Mouse (Mus musculus): ENCODE measurements around the gene Snapc4.
A peak's percentile ranks its signal among the peaks of the same experiment; 100 is the strongest.
"Not testable (repeated sequence)": the region's sequence is repeated elsewhere in the genome, so short reads cannot be mapped to it uniquely, and the experiment has no call there.

Gene Snapc4

DNA sequence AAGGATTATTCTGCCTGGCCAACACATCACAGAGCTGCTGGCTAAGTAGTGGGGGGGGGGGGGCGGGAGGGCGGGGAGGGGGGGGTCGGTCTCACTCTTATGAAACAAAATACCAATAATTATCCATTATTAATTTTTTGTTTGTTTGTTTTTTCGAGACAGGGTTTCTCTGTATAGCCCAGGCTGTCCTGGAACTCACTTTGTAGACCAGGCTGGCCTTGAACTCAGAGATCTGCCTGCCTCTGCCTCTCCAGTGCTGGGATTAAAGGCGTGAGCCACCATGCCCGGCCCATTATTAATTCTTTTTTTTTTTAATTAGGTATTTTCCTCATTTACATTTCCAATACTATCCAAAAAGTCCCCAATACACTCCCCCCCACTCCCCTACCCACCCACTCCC is 418 bp upstream of the Snapc4 start:
- not testable (repeated sequence) for DNase-seq (ENCODE audit: low read depth, low spot score)

DNA sequence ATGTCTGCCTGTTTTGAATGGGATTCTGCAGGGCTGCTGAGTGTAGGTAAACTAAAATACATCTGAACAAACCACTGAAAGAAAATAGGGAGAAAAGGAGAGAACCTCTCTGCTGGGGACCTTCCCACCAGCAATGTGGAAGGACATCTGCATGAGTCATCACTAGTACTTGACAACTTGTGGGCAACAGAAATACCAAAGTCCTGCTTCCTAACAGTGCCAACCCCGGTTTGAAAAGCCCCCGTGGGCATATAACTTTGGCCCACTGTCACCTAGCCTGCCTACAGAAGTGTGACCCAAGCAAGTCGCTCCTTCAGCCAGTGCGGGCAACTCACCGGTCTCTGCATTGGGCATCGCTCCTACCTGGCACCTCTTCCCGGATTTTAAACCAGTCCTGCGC is 8.1 kb downstream of the Snapc4 start:
- no peak for DNase-seq (ENCODE audit: low read depth, low spot score)

DNA sequence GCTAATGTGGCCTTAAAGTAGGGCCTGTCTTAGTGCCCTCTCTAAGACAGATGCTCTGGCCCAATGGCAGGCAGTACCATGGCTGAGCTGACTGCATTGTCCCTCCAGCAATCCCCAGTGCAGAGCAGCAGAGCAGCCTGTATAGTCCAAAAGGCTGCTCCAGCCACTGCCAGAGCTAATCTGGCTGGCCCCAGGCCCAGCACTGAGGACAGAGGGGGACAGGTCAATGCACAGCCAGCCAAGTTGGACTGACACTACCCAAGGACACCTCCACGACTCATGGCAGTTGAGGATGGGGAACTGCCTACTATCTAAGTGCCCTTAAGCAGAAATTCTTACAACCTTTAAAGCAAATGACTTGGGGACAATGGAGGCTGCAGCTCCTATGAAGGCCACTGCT is 11.9 kb downstream of the Snapc4 start:
- no peak for DNase-seq (ENCODE audit: low read depth, low spot score)

DNA sequence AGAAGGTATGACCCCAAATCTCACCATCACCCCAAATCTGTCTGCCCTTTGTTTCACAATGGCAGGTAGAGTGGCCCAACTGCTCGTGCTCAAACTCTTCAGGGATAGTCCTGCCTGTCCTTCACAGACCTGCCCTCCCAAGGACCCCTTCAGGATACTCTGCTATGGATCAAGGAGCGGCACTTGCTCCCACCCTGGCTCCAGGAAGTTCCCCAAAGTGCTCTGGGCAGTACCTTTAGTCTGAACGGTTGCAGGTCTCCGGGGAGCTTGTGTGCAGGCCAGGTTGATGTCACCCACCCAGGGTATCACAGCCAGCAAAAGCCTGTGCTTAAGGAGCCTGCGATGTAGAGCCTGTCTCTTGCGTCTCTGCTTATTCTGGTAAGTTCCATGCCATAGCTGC is 12.5 kb downstream of the Snapc4 start:
- no peak for DNase-seq (ENCODE audit: low read depth, low spot score)

DNA sequence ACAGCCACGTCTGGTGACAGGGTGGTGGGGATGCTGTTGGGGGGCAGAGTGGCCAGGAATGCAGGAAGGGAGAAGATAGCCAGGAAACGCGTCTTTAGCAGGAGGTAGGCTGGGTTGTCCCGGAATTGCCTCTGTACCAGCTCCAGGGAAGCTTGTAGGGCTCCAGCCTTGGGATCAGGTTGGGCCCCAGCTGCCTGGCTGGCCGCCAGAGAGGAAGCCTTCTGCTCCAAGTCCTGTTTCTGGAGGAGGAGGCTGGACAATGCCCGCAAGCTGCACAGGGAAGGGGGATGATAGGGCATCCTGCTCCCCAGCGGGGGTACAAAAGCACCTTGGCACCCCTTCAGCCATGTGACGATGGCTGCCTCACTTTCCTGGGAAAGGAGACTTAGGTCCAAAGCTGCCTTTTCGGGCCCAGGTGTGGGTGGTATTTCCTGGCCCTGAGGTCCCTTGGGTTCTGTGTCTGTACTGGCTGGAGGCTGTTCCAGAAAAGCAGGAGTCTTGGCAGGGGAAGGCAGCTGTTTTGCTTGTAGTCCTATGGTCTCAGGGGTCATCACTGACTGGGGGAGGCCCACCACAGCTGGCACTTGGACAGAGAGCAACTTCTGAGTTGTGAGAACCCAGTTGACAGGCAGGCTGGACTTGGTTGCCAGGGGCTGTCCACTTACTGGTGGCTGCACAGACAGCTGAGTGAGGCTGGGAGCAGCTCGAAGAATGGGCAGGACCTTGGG is 15.6 kb downstream of the Snapc4 start:
- no peak for DNase-seq (ENCODE audit: low read depth, low spot score)

DNA sequence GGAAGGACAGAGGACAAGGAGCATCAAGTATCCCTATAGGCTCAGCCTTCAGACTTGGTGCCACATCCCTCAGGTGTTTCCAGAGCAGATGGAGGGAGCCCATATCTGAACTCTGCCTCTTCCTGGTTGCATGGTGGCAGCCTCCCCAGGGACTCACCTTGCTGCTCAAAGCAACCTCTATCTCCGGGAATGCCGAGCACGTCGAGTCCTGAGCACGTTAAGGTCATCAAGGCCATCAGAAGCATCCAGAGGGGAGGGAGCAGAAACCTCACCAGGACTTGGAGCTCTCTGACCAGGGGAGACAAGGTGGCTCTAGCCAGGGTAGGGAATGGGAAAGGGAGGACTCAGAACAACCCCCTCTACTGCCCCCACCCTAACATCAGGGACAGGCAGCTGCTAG is 17.0 kb downstream of the Snapc4 start:
- DNase-seq (ENCODE audit: low read depth, low spot score): no peak

DNA sequence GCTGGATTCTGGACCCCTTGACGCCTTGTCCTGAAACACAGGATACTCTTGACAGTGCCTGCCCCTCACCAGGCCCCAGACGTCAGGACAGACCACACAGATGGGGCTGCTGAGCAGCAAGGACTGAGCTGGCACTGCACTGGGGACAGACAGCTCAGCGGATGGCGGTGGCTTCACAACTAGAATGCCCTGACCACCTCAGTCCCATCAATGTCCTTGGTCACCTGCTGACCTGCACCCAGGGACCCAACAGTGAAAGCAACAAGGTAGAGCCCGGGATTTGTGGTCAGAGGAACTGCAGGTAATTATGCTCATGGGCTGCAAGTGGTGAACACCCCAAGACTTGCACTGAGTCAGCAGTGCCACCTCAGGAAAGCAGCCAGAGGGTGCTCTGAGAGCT is 17.5 kb downstream of the Snapc4 start:
- no peak for DNase-seq (ENCODE audit: low read depth, low spot score)

DNA sequence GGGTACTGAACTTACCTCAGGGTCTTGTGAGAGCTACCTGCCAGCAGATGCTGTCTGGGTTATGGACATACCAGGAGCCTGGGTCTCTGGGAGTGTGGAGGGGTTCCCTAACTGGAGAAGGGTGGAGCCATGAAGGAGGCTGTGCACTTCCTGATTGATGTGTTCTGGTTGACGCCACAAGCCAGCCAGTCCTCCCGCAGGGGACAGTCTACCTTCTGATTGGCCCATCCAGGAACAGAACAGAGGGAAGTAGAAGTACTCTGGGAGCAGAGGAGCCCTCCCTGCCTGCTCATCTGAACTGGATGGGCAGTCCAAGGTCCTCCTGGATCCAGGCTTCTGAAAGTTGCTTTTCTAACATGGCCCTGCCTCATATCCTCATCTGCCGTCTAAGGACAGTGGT is 19.7 kb downstream of the Snapc4 start, which contains the start of gene Card9:
TSS of gene Card9 (minus strand) at position 147 of the 400 bp plus-strand sequence.
- DNase-seq (ENCODE audit: low read depth, low spot score): no peak

DNA sequence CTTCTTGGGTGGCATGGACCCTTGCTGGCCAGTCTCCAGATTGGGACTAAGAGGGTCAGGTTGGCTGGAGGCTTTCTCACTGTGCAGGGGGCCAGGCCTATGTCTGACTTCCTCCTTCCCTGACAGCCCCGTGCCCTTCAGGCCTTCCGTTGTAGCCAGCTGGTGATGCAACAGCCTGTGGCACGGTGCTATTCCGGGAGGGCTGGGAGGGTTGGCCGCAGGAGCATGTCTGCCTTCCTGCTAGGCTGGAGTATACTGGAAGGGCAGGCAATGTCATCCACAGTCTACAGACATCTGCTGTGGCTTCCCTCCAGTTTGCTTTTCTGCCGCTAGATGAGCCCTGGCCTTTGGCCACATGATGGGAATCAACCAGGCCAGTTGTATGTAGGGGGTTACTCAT is 20.5 kb downstream of the Snapc4 start:
- no peak for DNase-seq (ENCODE audit: low read depth, low spot score)

DNA sequence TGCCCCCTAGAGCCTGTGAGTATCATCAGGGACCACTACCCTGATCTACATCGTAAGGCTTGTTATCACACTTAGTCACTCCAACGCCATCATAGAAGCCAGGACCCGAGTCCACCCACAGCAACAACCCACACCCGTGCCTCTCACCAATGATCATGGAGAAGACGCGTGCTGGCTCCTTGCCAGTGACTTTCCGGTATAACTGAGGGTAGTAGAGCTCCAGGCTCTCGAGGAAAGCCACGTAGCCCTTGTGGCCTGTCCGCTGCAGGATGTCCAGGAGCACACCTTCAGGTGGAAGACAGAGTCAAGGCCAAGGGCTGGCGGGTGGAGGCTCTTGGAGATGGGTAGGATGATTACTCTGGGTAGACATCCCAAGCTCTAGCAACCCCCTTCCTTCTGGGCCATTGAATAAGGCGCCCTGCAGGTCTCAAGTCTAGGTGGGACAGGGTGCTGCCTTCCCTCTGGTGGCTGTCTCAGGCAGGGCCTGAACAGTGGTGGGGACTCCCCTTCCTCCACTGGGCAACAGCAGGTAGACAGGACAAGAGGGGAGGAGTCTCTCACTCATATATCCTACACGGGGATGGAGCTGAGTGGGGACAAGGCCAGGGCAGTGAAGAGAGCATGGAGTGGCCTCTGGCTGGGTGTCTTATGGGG is 21.7 kb downstream of the Snapc4 start:
- no peak for DNase-seq (ENCODE audit: low read depth, low spot score)

DNA sequence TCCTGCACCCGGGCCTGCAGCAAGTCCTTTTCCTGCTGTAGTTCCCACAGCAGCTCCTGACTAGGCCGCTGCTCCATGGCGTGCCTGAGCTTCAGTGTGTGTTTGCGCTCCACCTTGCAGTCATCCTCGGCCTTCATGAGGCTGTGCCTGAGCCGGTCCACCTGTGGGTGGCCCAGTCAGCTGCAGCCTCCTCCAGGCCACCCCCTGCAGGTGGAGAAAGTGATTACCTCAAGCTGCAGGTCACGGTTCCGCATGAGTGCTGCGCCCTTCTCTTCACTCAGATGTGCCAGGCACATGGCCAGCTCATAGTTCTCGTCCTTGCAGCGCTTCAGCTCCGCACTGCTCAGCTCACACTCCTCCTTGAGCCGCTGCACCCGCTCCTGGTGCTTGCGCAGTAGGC is 23.0 kb downstream of the Snapc4 start:
- no peak for DNase-seq (ENCODE audit: low read depth, low spot score)

DNA sequence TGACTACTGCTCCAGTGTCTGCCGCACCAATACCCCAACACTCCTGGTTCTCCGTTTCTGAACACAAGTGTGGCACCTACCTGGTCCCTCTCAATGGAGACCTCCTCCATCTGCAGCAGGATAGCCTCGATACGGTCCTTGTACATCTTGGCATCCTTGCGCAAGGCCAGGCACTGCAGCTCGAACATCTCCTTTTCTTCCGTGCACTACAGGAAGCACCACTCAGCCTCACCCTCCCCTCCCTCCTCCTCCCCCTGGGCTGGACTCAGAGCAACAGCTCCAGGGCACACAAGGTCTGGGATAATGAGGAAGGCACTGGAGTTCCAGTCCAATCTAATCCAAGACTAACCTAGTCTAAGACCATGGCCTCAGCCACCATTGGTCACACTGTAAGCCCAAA is 23.8 kb downstream of the Snapc4 start:
- no peak for DNase-seq (ENCODE audit: low read depth, low spot score)

DNA sequence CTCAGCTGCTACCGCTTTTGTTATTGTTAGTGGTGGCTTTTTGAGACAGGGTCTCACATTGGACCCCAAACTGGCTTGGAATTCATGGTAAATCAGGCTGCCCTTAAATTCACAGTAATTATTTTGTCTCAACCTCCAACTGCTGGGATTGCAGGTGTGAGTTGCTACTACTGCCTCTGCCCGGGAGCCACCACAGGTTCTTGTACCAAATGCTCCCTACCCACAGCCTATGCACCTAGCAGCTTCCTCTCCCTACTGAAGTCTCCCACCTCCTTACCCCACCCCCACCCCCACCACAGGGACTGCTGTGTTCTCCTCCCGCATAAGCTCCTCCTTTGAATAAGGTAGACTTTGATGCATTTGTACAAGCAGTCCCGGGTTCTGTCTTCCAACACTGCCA is 24.2 kb downstream of the Snapc4 start:
- DNase-seq (ENCODE audit: low read depth, low spot score): no peak

DNA sequence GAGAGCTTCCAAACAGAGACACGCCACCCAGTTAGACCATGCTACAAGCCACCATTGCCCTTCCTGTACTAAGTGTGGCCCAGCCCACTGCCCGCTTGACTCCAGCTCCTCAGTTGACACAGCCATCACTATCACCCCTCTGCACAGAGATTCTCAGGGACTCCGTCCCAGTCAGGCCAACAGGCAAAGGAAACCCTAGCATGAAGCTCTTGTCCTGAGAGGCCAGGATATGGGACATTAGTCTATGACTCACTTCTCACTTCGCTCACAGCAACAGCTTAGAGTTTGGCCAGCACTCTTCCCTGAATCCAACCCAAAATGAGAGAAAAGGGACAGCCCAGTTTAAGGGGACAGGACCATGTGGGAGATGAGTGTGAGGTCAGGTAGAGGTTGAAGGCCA is 26.1 kb downstream of the Snapc4 start:
- DNase-seq (ENCODE audit: low read depth, low spot score): no peak

DNA sequence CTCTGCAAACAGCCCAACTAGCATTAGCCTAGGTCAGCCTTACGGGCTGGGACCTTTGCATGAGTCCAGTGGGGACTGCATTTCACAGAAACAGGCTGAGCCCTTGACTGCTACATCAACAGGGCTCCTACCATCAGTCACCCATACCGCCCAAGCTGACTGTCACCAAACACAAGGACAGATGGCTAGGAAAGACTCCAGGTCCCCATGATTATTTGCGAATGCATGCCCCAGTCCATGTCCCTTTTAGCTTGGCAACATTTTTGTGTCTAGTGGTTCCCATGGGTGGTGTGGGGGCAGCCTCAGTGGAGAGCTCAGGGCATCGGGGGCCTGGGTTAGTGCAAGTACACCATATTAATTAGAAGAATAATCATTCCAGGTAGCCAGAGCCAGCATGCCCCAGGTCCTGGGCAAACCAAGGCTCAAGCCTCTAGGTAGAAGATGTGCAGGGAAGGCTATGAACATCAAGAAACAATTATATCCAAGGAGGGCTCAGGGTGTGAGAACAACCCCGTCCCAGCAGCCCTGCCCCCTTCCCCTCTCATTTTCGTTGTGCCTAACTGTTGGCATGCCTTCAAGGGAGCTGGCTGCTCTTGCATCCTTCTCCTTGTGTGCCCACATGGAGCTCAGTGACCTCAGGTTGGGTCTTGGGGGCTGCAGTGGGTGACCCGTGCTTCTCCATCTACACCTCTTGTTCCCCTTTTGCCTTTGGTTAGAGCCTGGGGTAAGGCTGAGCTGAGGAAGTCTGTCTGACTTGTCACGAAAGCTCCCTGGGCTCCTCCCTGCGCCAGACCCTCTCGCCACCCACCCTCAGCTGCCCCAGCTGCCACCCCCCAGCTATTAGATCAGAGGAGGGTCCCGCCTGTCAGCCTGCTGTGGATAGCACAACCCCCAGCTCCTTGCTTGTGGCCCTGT is 27.1 kb downstream of the Snapc4 start:
- DNase-seq (ENCODE audit: low read depth, low spot score): no peak

DNA sequence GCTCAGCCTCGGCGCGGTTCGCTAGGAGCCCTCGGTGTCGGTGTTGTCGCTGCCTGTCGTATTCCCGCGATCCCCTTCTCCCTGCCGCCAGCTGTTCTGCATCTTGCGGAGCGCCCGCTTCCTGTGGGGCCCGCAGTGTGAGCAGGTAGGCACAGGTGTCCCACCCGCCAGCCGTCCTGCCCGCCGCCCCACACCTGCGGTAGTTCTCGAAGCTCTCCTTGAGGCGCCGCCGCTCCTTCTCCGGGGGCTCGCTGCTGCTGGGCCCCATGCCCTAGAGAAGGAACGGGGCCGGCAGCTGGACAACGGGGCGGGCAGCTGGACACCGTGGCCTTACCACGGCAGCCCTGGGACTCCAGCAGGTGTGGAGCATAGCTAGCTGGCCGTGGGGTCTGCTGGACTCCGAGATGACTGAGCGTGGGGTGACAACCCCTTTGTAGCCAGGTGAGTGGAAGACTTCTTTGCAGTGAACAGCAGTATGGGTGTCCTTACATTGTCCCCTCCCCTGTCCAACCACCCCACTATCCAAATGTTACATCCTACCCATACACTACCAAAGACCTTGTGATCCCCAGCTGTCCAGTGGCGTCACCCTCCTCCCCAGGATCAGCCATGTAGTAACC is 28.1 kb downstream of the Snapc4 start:
- DNase-seq (ENCODE audit: low read depth, low spot score): no peak

DNA sequence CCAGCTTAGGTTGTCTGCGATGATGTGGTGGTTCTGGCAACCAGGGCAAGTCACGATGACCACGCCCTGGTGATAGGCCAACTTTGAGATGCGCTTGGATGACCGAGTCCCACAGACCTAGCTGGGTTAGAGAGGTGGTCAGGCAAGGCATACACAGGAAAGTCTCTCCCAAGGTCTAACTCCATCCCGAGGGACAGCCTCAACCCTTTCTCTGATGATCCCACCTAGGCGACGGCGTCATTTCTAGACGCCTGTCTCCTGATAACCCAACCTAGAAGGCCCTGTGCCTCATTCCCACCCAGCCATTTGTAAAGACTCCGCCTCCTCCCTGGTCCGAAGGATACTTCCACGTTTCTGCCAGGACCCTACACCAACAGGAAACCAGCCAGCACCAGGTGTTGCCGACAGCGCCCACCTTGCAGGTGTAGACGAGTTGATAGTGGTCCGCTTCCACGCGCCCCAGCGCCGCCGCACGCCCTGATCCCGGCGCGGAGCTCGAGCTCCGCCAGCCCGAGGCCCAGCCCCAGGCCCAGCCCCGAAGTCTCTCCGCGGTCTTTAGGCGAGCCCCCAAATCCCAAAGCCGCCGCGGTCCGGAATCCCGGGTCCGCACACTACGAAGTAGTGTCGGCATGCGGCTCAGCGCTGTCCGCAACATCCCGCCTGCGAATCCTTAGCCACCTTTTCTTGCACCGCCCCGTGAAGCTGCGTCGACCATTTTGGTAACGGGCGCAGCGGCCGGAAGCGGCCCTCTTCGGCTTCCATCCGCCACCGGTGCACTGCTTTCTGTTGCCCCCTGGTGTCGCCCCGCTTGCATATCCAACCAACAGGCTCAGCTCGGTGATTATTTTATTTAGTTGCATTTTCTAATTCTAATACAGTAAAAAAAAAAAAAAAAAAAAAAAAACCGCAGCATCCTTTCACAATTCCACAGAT is 28.8 kb downstream of the Snapc4 start, which contains the start of gene Dnlz:
TSS of gene Dnlz (minus strand) at position 753 of the 933 bp plus-strand sequence.
- DNase-seq (ENCODE audit: low read depth, low spot score): peak; percentile 91

DNA sequence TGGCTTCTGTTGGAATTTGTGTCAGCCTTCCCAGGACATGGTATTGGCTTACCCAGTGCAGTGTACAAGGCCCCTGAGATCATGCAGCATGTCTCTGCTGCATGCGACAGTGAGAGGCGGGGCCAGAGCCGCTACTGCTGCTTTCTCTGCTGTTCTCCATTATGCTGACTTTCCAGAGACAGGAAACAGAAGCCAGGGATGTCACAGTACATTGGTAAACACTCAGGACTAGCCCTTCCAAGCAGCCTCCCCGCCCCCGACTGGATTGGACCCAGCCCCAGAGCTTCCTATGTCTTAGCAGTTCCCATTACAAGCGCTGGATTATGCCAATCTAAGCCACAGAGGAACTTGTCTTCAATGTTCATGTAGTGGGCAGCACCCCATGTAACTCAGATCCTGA is 32.2 kb downstream of the Snapc4 start:
- no peak for DNase-seq (ENCODE audit: low read depth, low spot score)

DNA sequence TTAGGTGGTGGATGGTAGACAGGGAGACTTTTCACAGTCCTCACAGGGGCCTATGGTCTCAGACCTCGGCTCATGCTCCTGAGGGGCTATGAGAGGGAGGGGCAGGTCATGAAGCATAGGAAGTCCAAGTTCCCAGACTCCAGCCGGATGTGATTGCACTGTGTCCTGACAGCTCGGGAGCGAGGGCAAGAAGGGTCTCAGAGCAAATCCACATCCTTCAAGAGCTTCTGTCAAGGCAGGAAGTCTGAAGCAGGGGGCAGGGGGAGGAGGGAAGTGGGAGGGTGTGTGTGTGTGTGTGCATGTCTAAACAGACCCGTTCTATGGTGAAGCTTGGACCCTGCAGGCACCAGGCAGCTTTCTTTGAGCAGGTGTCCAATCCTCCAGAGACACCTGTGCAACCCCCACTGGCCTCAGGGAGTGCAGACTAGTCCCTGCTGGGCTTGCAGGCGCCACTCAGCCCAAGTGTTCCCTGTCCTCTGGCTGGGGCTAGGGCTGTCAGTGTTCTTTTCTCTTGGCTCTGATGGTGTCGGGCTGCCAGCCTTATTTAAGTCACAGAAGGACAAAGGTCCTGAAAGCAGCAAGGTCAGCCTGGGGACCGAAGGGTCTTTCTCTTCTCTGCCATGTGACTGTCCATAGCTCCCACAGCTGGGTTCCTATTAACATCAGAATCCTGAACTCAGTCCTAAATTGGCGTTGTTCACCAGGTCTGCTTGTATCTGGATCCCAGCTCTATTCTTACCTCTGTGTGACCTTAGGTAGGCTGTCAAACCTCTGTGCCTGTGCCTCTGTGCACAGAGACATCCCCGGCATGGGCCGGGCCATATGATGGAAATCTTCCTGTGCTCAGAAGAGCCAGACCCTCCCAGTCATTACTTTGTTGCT is 37.6 kb downstream of the Snapc4 start:
- no peak for DNase-seq (ENCODE audit: low read depth, low spot score)

DNA sequence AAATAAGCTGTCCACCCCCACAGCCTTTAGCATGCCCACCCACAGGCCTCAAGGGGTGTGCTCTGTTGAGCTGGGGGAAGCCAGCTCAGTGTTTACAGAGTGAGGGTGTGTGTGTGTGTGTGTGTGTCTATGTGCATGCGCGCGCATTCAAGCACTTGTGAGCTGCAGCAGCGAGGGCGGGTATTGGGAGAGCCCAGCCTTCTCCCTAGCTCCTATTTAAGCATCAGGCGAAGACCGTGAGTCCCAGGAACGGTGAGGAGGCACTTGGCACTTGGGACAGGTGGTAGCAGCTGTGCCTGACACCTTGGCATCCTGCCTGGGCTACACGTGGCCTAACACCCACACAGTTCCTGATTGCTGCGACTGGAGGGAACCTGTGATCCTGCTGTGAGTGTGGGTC is 38.4 kb downstream of the Snapc4 start:
- no peak for DNase-seq (ENCODE audit: low read depth, low spot score)
